Mouse (Mus musculus) MEL (cell line): ENCODE data around the gene Mobp.

Experiments used
- CTCF ChIP-seq, 3 experiments: IDR thresholded peaks in 2 of 3; conservative IDR thresholded peaks in 1 of 3; 2 replicates each; pipeline ENCODE4 v1.5.1; 2011 to 2012; ENCODE audit warnings: low read length in 3 of 3, low read depth in 2 of 3, mild to moderate bottlenecking in 2 of 3, improper control_type of control experiment in 1 of 3, inconsistent platforms in 1 of 3, mixed read lengths in 1 of 3, moderate library complexity in 1 of 3; ENCODE audit not compliant: control insufficient read depth in 1 of 3, insufficient read depth in 1 of 3, poor library complexity in 1 of 3, severe bottlenecking in 1 of 3
- MAX ChIP-seq: IDR thresholded peaks from 2 replicates; pipeline ENCODE4 v1.6.1; 2011; ENCODE audit warnings: low read length, improper control_type of control experiment
- NELFE ChIP-seq: IDR thresholded peaks from 2 replicates; pipeline ENCODE4 v1.6.1; 2011; ENCODE audit warnings: low read depth, low read length, improper control_type of control experiment
- UBTF ChIP-seq: IDR thresholded peaks from 2 replicates; pipeline ENCODE4 v1.6.1; 2012; ENCODE audit warnings: low read depth, mild to moderate bottlenecking, inconsistent platforms, low read length, improper control_type of control experiment, moderate library complexity, borderline replicate concordance; ENCODE audit not compliant: insufficient read depth

DNA sequence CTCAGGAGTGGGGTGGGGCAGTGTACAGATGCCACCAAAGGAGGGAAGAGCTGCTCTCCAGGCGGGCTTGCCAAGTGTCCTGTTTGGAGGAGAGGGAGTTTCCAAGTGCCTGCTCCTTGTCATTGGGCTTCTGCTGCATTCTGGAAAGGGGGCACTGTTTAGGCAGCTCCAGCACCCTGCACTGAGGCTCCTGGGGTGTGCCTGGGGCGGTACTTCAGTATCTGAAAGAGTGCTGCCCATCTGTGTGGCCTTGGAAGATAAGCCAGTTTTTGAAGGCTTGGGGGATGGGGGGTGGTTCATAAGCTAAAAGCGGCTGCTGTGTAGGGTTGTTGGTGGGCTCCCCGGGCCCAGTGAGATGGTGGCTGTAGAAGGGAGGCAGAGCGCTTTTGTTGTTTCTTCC lies 33.9 kb upstream of the Mobp start:
- TF ChIP-seq UBTF, result no peak
- TF ChIP-seq CTCF (IDR thresholded peaks at IDR 0.05 in 2 of 3, conservative IDR thresholded peaks at IDR 0.05 in 1 of 3; ENCODE audit: control insufficient read depth in 1 of 3, insufficient read depth in 1 of 3, low read depth in 2 of 3, low read length in 3 of 3, poor library complexity in 1 of 3, severe bottlenecking in 1 of 3), result peak in 2 of 3 experiments; percentile 36 to 41; a peak in 4 of 6 replicates
- TF ChIP-seq NELFE, result peak; percentile 60
- no peak for TF ChIP-seq MAX
